Mouse (Mus musculus): Measurements from ENCODE around the gene Rgs6.
A peak's percentile ranks its signal among the peaks of the same experiment; 100 is the strongest.

Rgs6 gene

DNA sequence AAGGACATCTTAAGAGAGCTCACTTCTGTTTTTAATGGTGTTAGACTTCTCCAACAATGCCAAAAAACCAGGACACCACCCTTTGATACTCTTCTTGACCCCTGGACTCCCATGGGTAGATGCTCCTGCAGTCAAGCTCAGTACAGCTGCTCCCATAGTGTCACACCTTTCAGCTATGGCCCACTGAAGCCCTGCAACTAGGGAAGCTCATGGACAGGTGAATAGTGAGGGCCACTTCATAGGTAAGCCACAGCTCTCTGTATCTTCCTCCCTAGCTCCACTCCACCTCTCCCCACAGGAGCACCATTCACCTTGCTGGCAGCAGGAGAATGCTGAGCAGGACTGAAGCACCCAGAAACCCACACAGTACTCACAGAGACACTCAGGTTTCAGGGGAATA, 384.6 kb downstream of the Rgs6 start:
- no peak for DNase-seq (ENCODE audit: low spot score)

GRCm38 (mm10) chr12:82973771-82974170, 385.7 kb downstream of the Rgs6 start:
- DNase-seq (ENCODE audit: low spot score): no peak

DNA sequence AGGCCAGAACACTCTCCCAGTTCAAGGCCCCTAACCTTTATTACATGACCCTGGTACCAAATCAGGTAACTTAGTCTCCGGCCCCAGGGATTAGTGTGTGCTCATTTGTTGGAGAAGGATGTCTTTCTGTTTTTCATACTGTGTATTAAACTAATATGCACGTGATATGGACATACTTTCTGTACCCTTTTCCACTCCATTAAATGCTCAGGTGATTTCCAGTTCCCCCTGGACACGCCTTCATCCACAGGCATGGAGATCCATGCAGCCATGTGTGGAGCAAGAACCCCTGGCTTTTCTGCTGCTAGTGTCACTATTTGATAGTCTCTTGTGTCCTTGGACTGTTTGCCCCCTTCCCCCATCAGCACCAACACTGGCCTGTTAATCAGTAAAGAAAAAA, 390.2 kb downstream of the Rgs6 start:
- DNase-seq (ENCODE audit: low spot score): no peak

DNA sequence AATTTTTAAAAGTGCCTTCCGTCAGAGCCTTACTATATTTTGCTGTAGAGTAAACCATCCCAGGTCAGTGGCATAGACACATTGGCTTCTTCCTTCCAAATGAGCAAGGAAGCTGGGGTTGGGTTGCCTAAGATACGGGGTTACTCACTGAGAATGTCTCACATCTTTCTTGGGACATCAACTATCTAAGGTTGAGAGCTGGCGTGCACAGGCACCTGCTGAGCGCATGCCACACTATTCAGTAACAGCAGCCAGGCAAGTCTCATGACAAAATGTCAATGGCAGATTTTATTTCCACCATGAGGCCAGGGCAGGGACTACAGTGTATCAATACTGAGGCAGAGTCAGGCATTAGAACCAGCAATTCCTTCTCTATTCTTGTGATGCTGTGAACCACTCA, 394.6 kb downstream of the Rgs6 start:
- DNase-seq (ENCODE audit: low spot score): no peak

DNA sequence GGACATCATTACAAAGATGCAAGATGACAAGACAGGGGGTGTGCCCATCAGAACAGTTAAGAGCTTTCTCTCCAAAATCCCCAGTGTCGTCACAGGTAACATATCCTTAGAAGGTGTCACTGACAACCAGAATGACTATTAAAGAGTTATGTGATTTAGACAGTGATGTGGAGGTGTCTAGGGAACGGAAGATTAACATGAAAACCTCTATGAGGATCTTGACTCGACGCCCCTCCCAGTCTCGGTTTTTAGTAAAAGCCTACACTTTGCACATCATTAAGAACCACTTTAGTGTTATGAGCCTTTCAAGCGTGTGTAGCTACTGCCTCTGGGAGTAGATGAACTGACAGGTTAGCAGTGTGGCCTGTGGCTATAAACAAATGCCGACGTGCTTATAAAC, 397.2 kb downstream of the Rgs6 start:
- no peak for DNase-seq (ENCODE audit: low spot score)

DNA sequence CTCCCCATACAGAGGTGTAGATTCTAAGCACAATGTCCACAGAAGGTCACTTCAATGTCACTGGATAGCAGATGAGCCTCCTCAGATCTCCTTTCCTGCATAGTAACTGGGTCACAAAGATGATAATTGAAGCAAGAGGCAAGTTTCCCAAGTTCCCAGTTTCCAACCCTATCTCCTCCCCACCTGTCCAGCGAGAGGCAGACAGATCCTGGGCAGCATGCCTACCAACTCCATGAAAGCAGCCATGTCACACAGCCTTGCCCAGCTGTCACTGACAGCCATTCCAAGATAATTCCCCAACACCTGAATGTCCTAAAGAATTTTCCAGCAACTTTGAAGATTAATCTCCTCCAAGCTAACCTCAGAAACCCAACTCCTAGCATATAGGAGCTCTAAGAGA, 399.6 kb downstream of the Rgs6 start:
- no peak for DNase-seq (ENCODE audit: low spot score)

GRCm38 (mm10) chr12:82993905-82994304, 405.8 kb downstream of the Rgs6 start:
- DNase-seq (ENCODE audit: low spot score): no peak

GRCm38 (mm10) chr12:82996775-82997174, 408.7 kb downstream of the Rgs6 start:
- no peak for DNase-seq (ENCODE audit: low spot score)

GRCm38 (mm10) chr12:82998682-82999332, 410.7 kb downstream of the Rgs6 start:
- DNase-seq (ENCODE audit: low spot score): no peak

DNA sequence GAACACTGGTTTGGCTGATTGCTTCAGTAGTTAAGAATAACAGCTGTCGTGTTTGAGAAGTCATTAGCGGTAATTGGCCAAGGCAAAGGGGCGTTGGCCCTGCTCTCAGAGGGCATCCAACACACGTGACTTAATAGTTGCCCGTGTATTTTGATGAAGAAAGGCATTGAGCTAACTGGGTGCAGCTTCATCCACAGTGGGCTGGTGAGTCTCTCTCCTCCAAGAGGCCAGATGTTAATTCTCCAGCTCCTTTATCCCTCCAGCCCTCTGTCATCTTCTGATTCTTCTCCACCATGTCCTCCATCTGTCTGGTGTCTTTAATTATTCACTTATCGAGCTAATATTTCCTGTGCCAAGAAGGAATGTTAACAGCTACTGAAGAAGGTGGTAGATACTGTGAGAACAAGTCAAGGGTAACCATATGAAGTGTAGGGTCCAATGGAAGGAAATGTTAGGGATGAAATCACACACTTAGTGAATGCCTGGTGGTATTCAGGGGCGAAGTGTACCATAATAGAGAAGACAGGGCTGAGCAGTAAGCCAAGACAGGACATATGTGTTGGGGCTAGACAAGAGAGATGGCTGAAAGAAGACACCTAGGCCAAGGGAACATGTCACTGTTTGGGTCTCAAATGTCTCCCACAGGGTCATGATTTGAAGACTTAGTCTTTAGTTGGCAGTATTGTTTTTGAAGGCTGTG, 411.4 kb downstream of the Rgs6 start:
- DNase-seq (ENCODE audit: low spot score): no peak

DNA sequence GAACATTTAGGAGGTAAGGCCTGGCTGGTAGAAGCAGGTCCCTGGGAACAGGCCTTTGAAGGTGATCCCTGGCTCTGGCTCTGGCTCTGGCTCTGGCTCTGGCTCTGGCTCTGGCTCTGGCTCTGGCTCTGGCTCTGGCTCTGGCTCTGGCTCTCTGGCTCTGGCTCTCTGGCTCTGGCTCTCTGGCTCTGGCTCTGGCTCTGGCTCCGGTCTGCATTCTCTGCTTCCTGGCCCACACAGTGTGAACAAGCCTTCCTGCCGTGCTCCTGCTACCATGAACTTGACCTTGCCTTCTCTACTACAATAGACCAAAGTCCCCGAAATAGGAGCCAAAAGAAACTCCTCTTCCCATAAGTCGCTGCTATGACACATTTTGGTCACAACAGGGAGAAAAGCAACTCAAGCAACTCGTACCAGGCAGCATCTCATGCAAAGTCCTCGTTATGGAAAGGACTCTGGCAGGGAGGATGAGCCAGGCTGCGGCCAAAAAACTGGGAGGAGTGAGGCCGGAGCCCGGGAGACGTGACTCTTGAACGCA, 412.0 kb downstream of the Rgs6 start:
- DNase-seq (ENCODE audit: low spot score): no peak

GRCm38 (mm10) chr12:83000957-83001356, 412.9 kb downstream of the Rgs6 start:
- DNase-seq (ENCODE audit: low spot score): no peak

GRCm38 (mm10) chr12:83004014-83004682, 416.1 kb downstream of the Rgs6 start:
- no peak for DNase-seq (ENCODE audit: low spot score)

- no peak for DNase-seq (ENCODE audit: low spot score)
These were observed 423.0 kb downstream of the Rgs6 start for GRCm38 (mm10) chr12:83011056-83011565.

DNA sequence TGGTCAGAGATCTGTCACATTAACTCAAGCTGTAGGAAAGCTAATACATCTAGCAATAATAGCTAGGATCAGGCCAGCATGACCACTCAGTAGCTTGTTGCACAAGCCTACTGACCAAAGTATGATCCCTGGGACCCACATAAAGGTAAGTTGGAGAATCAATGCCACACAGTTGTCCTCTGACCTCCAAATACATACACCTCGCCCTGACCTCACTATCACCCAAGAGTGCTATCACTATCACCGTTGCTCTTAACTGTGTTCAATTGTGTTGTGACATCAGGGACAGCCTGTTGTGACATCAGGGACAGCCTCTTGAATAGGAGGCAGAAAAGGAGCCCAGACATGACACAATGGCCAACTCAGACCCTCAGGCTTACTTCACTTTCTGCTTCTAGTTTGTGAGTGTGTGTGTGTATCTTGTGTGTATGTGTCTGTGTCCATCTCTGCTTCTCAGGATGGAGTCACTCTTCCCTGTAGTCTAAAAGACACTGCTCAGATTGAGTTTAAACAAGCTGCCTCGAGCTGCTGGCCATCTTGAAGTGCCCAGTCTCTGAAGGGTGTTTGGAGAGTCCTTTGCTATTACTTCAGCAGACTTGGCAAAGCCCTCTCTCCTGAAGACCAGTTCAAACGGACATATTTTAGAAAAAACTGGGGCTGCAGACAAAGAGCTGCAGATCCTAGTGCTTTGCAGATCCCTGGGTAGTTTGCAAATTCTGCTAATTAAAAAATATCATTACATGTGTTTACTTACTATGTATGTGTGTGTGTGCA, 426.0 kb downstream of the Rgs6 start:
- DNase-seq (ENCODE audit: low spot score): no peak

DNA sequence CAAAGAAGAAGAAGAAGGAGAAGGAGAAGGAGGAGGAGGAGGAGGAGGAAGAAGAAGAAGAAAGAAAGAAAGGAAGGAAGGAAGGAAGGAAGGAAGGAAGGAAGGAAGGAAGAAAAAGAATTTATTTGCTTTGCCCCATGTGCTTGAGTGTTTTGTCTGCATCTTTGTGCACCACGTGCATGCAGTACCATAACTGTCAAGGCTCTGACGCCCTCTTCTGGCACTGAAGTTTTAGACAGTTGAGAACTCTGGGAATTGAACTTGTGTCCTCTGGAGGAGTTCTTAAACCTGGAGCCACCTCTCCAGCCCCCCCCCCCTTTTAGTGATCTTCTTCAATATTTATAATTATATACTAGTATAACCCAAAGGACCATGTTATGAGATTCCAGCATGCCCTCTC, 426.8 kb downstream of the Rgs6 start:
- no peak for DNase-seq (ENCODE audit: low spot score)

GRCm38 (mm10) chr12:83015366-83015765, 427.3 kb downstream of the Rgs6 start:
- DNase-seq (ENCODE audit: low spot score): no peak

DNA sequence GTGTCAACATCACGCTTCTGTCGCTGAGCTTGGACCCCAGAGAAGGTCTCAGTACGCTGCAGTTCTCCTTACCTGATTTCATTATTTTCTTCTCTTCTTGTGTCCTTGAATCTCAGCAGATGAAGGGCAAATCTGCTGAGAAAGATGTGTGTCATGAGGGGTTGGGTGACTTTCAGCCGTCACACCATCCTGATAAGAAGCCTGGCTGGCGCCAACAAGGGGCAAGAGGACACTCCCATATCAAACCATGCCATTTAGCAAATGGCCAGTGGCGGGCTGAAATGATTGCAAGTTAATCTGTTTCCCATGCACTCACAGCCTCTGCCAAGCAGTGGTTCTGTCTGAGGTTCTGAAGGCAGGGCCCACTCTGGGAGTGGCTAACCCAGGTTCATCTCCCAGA, 428.4 kb downstream of the Rgs6 start:
- DNase-seq (ENCODE audit: low spot score): no peak

DNA sequence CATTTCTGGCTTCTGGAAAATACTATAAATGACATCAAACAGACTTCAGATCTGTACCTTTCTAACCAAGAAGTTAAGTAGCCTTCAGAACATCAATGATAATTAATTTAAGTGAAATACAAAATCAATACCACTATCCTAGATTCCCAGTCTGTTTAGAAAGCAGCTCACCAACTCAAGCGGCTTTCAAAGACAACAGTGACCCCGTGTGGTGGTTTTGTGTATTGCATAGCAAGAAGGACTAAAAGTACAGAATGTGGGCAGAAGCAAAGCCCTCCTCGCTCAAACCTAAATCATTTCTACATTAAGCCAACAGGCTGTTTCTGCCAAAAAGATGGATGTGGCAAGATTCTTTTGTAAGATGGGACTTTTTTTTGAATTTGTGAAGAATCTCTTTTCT, 429.9 kb downstream of the Rgs6 start:
- peak; percentile 72 for DNase-seq (ENCODE audit: low spot score)

DNA sequence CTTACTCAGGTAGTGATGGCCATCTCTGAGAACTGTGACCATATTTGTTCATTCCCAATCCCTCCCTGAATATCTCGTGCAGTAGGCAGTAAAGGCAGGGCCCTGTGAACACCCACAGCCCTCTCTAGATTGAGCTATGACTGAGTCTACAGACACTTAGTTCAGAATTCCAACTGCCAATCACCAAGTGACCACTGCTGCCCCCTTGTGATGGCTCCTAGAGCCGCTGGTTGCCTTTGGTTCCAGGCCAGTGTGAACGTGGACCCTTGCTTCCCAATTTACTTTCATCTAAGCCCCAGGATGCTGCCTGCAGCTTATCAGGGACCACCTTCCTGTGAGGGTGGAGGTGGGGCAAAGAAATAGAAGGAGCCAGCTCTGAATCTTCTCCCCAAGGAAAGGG, 438.9 kb downstream of the Rgs6 start:
- DNase-seq (ENCODE audit: low spot score): no peak

DNA sequence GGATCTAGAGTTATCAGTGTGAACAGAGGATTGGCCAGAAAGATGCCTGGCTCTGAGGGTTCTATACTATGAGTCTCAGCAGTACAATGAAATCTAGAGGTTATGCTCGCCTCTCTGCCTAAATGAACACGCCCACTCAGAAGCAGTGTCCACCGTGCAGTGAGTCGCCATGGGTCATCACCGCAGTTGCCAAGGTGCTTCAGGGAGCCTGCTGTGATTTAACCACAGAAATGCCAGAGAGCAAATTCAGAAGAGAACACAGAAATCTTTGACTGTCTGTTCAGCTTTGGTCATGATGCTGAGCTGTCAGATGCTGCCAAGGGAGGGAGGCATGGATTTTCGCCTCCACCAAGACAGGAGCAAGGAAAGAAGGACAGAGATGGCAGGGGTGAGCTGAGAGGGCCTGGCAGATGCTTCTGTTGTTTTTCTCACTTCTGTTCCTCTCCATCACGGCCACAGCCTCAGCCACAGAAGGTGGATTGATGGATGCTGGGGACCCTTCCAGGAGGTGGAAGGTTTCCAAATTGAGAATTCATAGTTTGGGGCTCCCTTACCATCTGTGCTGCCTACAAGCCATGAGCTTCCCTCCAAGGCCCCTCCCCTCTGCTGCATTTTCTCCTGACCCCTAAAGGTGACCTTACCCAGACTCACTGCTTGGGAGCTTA, 445.2 kb downstream of the Rgs6 start:
- DNase-seq (ENCODE audit: low spot score): no peak
